Mouse (Mus musculus): ENCODE results near the gene Gm14399. TPM values are rescaled to one million over a fixed set of nuclear protein-coding genes. Genes with fewer than 3 reads are reported as not detected.
"Not testable (repeated sequence)": the region's sequence is repeated elsewhere in the genome, so short reads cannot be mapped to it uniquely, and the experiment has no call there.

Gm14399 gene
- 6.5 and 7.7 TPM in 2 replicates for polyA plus RNA-seq (2014; fragmentation: Nextera tagmentation; extraction: Ambion mirVana)

- 6% methylated on average over 1 of the region's 2 CpGs for WGBS
Observed at GRCm38 (mm10) chr2:175141993-175142295, at the start of gene Gm14399. Gene Gm14399, minus strand, starts transcription at chr2:175142012.

GRCm38 (mm10) chr2:175179008-175179407 lies 37.2 kb upstream of the Gm14399 start:
- not testable (repeated sequence) for H3K27ac ChIP-seq (ENCODE audit: low read depth, low read length); H3K4me3 ChIP-seq (ENCODE audit: low read depth, low read length); ATAC-seq (ENCODE audit: low FRiP score); H3K36me3 ChIP-seq (ENCODE audit: control insufficient read depth, insufficient read depth, low read length); H3K4me1 ChIP-seq (replicated peaks; ENCODE audit: control insufficient read depth, insufficient read depth, low read length); H3K9me3 ChIP-seq (ENCODE audit: control insufficient read depth, low read length); H3K4me2 ChIP-seq (replicated peaks; ENCODE audit: low read depth, low read length); H3K27me3 ChIP-seq (ENCODE audit: control insufficient read depth, insufficient read depth, low read length); H3K9ac ChIP-seq (ENCODE audit: low read depth, low read length); DNase-seq (ENCODE audit: low spot score)
- WGBS, result 41% methylated on average over 1 of the region's 1 CpGs

More at GRCm38 (mm10) chr2:175141993-175142295, at the start of gene Gm14399:
- H3K27me3 ChIP-seq (ENCODE audit: control insufficient read depth, insufficient read depth, low read length); H3K9ac ChIP-seq (ENCODE audit: low read depth, low read length); H3K4me1 ChIP-seq (replicated peaks; ENCODE audit: control insufficient read depth, insufficient read depth, low read length); H3K36me3 ChIP-seq (ENCODE audit: control insufficient read depth, insufficient read depth, low read length); H3K9me3 ChIP-seq (ENCODE audit: control insufficient read depth, low read length); DNase-seq (ENCODE audit: low spot score); H3K27ac ChIP-seq (ENCODE audit: low read depth, low read length); ATAC-seq (ENCODE audit: low FRiP score): not testable (repeated sequence)
- H3K4me2 ChIP-seq (replicated peaks; ENCODE audit: low read depth, low read length), result peak within 1 kb of the TSS; percentile 21
- H3K4me3 ChIP-seq (ENCODE audit: low read depth, low read length), result peak within 1 kb of the TSS; percentile 34

DNA sequence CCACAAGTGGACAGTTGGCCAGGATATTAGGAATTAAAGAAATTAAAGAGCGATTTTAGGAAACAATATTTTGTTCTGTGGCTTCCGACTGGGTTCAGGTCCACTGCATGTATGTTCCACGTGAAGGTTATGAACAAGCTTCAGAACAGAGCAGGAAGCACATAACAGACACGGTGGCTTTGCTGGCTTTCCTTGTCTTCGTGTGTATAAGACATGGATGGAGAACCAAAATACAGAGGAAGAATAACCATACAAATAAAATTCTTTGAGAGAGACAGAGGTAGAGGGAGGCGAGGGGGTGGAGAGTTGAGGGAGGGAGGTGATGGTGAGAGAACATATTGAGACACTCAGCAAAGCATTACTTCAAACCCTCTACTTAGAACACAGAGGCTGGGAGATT lies 34.5 kb upstream of the Gm14399 start:
- Histone ChIP-seq H3K4me3 (ENCODE audit: low read depth, low read length) (no peak overlapping the region), H3K4me2 (replicated peaks; ENCODE audit: low read depth, low read length) (no peak overlapping the region), H3K9ac (ENCODE audit: low read depth, low read length) (no peak overlapping the region), H3K36me3 (ENCODE audit: control insufficient read depth, insufficient read depth, low read length) (no peaks in the 10 kb centered on the region), H3K4me1 (replicated peaks; ENCODE audit: control insufficient read depth, insufficient read depth, low read length) (no peaks in the 10 kb centered on the region), H3K9me3 (ENCODE audit: control insufficient read depth, low read length) (no peaks in the 10 kb centered on the region), H3K27me3 (ENCODE audit: control insufficient read depth, insufficient read depth, low read length) (no peaks in the 10 kb centered on the region), H3K27ac (ENCODE audit: low read depth, low read length) (no peak overlapping the region)
- WGBS, result 82% methylated on average over 6 of the region's 6 CpGs
- ATAC-seq (ENCODE audit: low FRiP score) (no peak), DNase-seq (ENCODE audit: low spot score) (no peak)

GRCm38 (mm10) chr2:175175401-175176180 lies 33.8 kb upstream of the Gm14399 start, which contains the start of gene Gm14443:
Gene Gm14443, minus strand, starts transcription at chr2:175175871.
- WGBS, result 77% methylated on average over 12 of the region's 12 CpGs
- not testable (repeated sequence) for H3K9me3 ChIP-seq (ENCODE audit: control insufficient read depth, low read length); H3K4me2 ChIP-seq (replicated peaks; ENCODE audit: low read depth, low read length); ATAC-seq (ENCODE audit: low FRiP score); H3K27me3 ChIP-seq (ENCODE audit: control insufficient read depth, insufficient read depth, low read length); DNase-seq (ENCODE audit: low spot score); H3K27ac ChIP-seq (ENCODE audit: low read depth, low read length); H3K4me1 ChIP-seq (replicated peaks; ENCODE audit: control insufficient read depth, insufficient read depth, low read length); H3K9ac ChIP-seq (ENCODE audit: low read depth, low read length); H3K36me3 ChIP-seq (ENCODE audit: control insufficient read depth, insufficient read depth, low read length); H3K4me3 ChIP-seq (ENCODE audit: low read depth, low read length)

DNA sequence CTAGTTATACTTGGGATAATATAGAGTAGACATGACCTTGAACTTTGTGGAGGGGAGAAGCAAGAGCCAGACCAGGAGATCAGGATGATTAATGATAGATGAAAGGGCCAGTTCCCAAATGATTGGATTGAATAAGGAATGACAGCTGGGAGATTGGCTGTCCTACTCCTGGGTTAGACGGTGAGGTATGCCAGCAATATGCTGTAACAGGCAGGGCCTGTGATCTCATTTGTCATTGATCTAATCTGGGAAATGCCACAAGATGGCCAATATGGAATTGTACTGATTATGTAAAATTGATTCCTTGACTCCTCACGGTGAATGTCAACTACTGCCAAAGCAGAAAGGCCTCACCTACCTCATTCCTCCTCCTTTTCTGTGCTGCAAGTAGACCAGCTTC lies 32.2 kb upstream of the Gm14399 start:
- ATAC-seq (ENCODE audit: low FRiP score); H3K36me3 ChIP-seq (ENCODE audit: control insufficient read depth, insufficient read depth, low read length); H3K4me1 ChIP-seq (replicated peaks; ENCODE audit: control insufficient read depth, insufficient read depth, low read length); H3K9me3 ChIP-seq (ENCODE audit: control insufficient read depth, low read length); H3K27ac ChIP-seq (ENCODE audit: low read depth, low read length); H3K27me3 ChIP-seq (ENCODE audit: control insufficient read depth, insufficient read depth, low read length); H3K4me3 ChIP-seq (ENCODE audit: low read depth, low read length); H3K9ac ChIP-seq (ENCODE audit: low read depth, low read length); DNase-seq (ENCODE audit: low spot score); H3K4me2 ChIP-seq (replicated peaks; ENCODE audit: low read depth, low read length): not testable (repeated sequence)
- WGBS, result 80% methylated on average over 2 of the region's 2 CpGs

DNA sequence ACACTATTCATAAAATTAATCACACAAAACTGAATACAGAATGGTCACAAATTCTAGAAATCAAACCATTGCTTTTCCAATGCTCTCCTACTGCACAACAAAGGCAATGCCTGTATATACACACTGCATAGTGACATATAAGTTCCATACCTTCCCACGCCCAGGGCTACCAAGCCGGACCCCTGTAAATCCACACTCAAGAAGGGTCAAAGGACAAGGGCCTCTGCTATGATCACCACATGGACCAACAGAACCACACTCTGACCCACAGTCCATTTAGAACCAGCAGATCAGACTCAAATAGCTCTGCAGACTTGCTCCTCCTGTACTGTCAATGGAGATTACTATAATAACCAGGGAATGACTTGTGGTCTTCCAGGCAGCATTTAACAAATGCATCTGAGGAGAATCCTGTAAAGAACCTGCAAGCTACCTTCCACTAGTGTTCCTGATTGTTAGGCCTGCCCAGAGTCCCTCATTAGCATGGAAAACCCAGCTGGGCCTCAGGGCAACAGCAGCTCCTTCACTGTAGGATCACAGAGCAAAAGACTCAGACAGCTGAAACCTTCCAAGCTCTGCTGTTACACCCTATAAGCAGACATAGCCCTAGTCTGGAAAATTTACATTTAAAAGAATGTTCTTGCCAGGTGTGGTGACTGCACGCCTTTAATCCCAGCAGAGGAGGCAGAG lies 31.2 kb upstream of the Gm14399 start:
- WGBS, result 91% methylated on average over 3 of the region's 3 CpGs
- DNase-seq (ENCODE audit: low spot score); H3K4me1 ChIP-seq (replicated peaks; ENCODE audit: control insufficient read depth, insufficient read depth, low read length); H3K27ac ChIP-seq (ENCODE audit: low read depth, low read length); H3K36me3 ChIP-seq (ENCODE audit: control insufficient read depth, insufficient read depth, low read length); H3K4me3 ChIP-seq (ENCODE audit: low read depth, low read length); H3K9me3 ChIP-seq (ENCODE audit: control insufficient read depth, low read length); ATAC-seq (ENCODE audit: low FRiP score); H3K27me3 ChIP-seq (ENCODE audit: control insufficient read depth, insufficient read depth, low read length); H3K4me2 ChIP-seq (replicated peaks; ENCODE audit: low read depth, low read length); H3K9ac ChIP-seq (ENCODE audit: low read depth, low read length): not testable (repeated sequence)

DNA sequence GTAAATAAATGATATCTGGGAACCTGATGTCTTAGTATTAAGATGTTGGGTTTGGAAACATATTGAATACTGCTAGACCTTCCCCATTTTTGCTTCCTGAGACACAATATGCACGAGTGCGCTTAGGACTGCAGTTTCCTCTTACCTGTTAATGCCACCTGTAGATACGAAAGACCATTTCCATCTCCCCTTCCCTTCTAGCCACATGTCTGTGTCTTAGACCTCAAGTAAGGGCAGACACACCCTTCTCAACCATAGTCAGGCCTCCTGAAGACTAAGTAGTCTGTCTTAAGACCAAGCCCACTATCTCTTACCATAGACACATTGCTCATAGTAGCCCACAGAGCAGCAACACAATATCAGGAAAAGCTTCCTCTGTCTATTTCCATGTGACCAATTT lies 30.3 kb upstream of the Gm14399 start:
- Histone ChIP-seq H3K27me3 (ENCODE audit: control insufficient read depth, insufficient read depth, low read length) (no peaks in the 10 kb centered on the region), H3K4me2 (replicated peaks; ENCODE audit: low read depth, low read length) (no peak overlapping the region), H3K4me3 (ENCODE audit: low read depth, low read length) (no peak overlapping the region), H3K36me3 (ENCODE audit: control insufficient read depth, insufficient read depth, low read length) (no peaks in the 10 kb centered on the region), H3K4me1 (replicated peaks; ENCODE audit: control insufficient read depth, insufficient read depth, low read length) (no peaks in the 10 kb centered on the region), H3K9me3 (ENCODE audit: control insufficient read depth, low read length) (no peaks in the 10 kb centered on the region), H3K9ac (ENCODE audit: low read depth, low read length) (no peak overlapping the region), H3K27ac (ENCODE audit: low read depth, low read length) (no peak overlapping the region)
- 84% methylated on average over 3 of the region's 3 CpGs for WGBS
- ATAC-seq (ENCODE audit: low FRiP score) (no peak), DNase-seq (ENCODE audit: low spot score) (no peak)

DNA sequence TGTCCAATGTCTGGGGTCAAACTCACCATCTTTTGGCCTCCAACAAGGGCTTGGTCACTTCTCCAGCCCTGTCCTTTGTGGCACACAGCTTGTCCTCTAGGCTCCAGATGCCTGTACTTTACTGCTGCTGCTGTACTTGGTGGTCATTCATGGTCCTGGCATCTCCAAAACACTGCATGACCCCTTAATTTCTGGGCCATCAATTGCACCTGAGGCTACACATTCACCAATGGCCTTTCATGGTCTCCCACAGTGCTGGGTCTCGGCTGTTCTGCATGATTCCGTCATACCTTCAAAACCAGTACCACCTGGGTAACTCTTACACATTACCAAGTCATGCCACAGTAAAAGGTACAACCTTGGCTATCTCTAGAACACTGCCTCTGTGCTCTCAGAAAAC lies 25.1 kb upstream of the Gm14399 start:
- not testable (repeated sequence) for H3K4me1 ChIP-seq (replicated peaks; ENCODE audit: control insufficient read depth, insufficient read depth, low read length); H3K9ac ChIP-seq (ENCODE audit: low read depth, low read length); H3K9me3 ChIP-seq (ENCODE audit: control insufficient read depth, low read length); H3K4me3 ChIP-seq (ENCODE audit: low read depth, low read length); H3K36me3 ChIP-seq (ENCODE audit: control insufficient read depth, insufficient read depth, low read length); DNase-seq (ENCODE audit: low spot score); H3K27ac ChIP-seq (ENCODE audit: low read depth, low read length); H3K4me2 ChIP-seq (replicated peaks; ENCODE audit: low read depth, low read length); H3K27me3 ChIP-seq (ENCODE audit: control insufficient read depth, insufficient read depth, low read length); ATAC-seq (ENCODE audit: low FRiP score)
- 90% methylated on average over 2 of the region's 2 CpGs for WGBS

DNA sequence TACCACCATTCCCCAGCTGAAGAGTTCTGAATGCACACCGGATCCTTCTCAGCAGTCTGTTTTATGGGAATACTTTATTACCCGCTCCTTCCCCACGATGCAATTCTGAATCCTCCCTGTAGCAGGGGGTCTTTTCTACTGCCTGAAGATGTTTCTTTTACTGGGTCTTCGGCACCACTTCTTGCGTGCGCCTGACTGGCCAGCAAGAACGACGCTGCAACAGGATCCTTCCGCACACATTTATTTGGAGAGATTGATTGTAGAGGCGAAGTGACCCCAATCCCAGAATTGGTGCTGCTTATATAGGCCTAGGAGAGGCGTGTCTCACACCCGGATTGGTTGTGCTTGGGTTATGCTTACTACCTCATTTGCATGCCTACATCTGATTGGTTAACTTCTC lies 23.3 kb upstream of the Gm14399 start:
- not testable (repeated sequence) for ATAC-seq (ENCODE audit: low FRiP score); H3K4me1 ChIP-seq (replicated peaks; ENCODE audit: control insufficient read depth, insufficient read depth, low read length)

More for the DNA sequence above, 23.3 kb upstream of the Gm14399 start:
- not testable (repeated sequence) for H3K27me3 ChIP-seq (ENCODE audit: control insufficient read depth, insufficient read depth, low read length); H3K9ac ChIP-seq (ENCODE audit: low read depth, low read length); H3K4me2 ChIP-seq (replicated peaks; ENCODE audit: low read depth, low read length); H3K9me3 ChIP-seq (ENCODE audit: control insufficient read depth, low read length); H3K36me3 ChIP-seq (ENCODE audit: control insufficient read depth, insufficient read depth, low read length); DNase-seq (ENCODE audit: low spot score); H3K27ac ChIP-seq (ENCODE audit: low read depth, low read length); H3K4me3 ChIP-seq (ENCODE audit: low read depth, low read length)
- WGBS, result 93% methylated on average over 12 of the region's 12 CpGs
